Mouse (Mus musculus) hindbrain, embryonic 16.5 days (tissue): Measurements from ENCODE around the gene Lhx1. TPM values are rescaled to one million over a fixed set of nuclear protein-coding genes. Genes with fewer than 3 reads are reported as not detected.

Experiments
- ATAC-seq: fragments of 200-750 bp; cut with Nextera tagmentation; 2 replicates; pipeline ENCODE4 v1.8.0; 2017; ENCODE audit warnings: moderate TSS enrichment, moderate library complexity
- H3K27ac ChIP-seq: fragments of 300-500 bp; sonication (generic); 2 replicates; pipeline ENCODE4 v1.5.1; 2014; ENCODE audit warnings: low read depth, mild to moderate bottlenecking, control low read depth, low read length, moderate library complexity
- H3K27me3 ChIP-seq: fragments of 300-500 bp; sonication (generic); replicated peaks from 2 replicates; pipeline ENCODE4 v1.6.1; 2014; ENCODE audit warnings: low read length; ENCODE audit not compliant: control insufficient read depth, insufficient read depth
- H3K36me3 ChIP-seq: fragments of 300-500 bp; sonication (generic); 2 replicates; pipeline ENCODE4 v1.6.1; 2014; ENCODE audit warnings: mild to moderate bottlenecking, low read length, moderate library complexity, mixed read lengths; ENCODE audit not compliant: control insufficient read depth, insufficient read depth
- H3K4me1 ChIP-seq: fragments of 300-500 bp; sonication (generic); 2 replicates; pipeline ENCODE4 v1.6.1; 2014; ENCODE audit warnings: low read depth, low read length; ENCODE audit not compliant: control insufficient read depth, insufficient read depth
- H3K4me2 ChIP-seq: fragments of 300-500 bp; sonication (generic); 2 replicates; pipeline ENCODE4 v1.6.1; 2014; ENCODE audit warnings: mild to moderate bottlenecking, low read length, control low read depth, moderate library complexity
- H3K4me3 ChIP-seq: fragments of 300-500 bp; sonication (generic); 2 replicates; pipeline ENCODE4 v1.5.1; 2014; ENCODE audit warnings: mild to moderate bottlenecking, low read length, control low read depth, moderate library complexity
- H3K9ac ChIP-seq: fragments of 300-500 bp; sonication (generic); 2 replicates; pipeline ENCODE4 v1.6.1; 2014; ENCODE audit warnings: low read depth, mild to moderate bottlenecking, control low read depth, low read length, moderate library complexity
- H3K9me3 ChIP-seq: fragments of 300-500 bp; sonication (generic); 2 replicates; pipeline ENCODE4 v1.6.1; 2014; ENCODE audit warnings: mild to moderate bottlenecking, low read length, moderate library complexity; ENCODE audit not compliant: control insufficient read depth
- WGBS: fragments of 180-500 bp; shearing (Covaris S2); extraction: QIAGEN DNeasy Blood & Tissue Kit; methylation state at CpG from one replicate; pipeline ENCODE4 v1.1.7; 2014; 5-methylcytosine and 5-hydroxymethylcytosine counted together
- polyA plus RNA-seq: library from polyadenylated mRNA; unstranded; fragments of >200 nt; fragmentation: Nextera tagmentation; extraction: Ambion mirVana; gene quantifications from 2 replicates; pipeline ENCODE4 v1.2.1, GENCODE M21; 2015

The Lhx1 gene
- polyA plus RNA-seq, 1 experiment from 2014 or later = 35.9 TPM

GRCm38 (mm10) chr11:84476641-84477040 is 48.7 kb downstream of the Lhx1 start:
- H3K4me3 ChIP-seq = no peak overlapping the region
- H3K9me3 ChIP-seq = no peaks in the 10 kb centered on the region
- H3K9ac ChIP-seq = no peak overlapping the region
- no peaks in the 10 kb centered on the region for H3K27me3 ChIP-seq
- peaks cover 2% of the 10 kb centered on the region for H3K4me1 ChIP-seq
- no peak for ATAC-seq
- no peak overlapping the region for H3K4me2 ChIP-seq
- 95% methylated on average over 2 of the region's 2 CpGs for WGBS
- peaks cover 2% of the 10 kb centered on the region; the same call in 1 of the 2 replicates for H3K36me3 ChIP-seq
- H3K27ac ChIP-seq = no peak overlapping the region

- H3K4me1 ChIP-seq = no peaks in the 10 kb centered on the region
- H3K27ac ChIP-seq = no peak overlapping the region
- WGBS = 95% methylated on average over 4 of the region's 4 CpGs
- H3K27me3 ChIP-seq = no peaks in the 10 kb centered on the region
- no peak overlapping the region for H3K4me3 ChIP-seq
- H3K36me3 ChIP-seq = peaks cover 2% of the 10 kb centered on the region; the same call in 1 of the 2 replicates
- H3K4me2 ChIP-seq = no peak overlapping the region
- H3K9me3 ChIP-seq = no peaks in the 10 kb centered on the region
- ATAC-seq = no peak
- H3K9ac ChIP-seq = no peak overlapping the region
Measured at GRCm38 (mm10) chr11:84475991-84476390, 49.3 kb downstream of the Lhx1 start.

GRCm38 (mm10) chr11:84473093-84473667 is 52.2 kb downstream of the Lhx1 start:
- ATAC-seq = no peak
- H3K27me3 ChIP-seq = no peaks in the 10 kb centered on the region
- no peaks in the 10 kb centered on the region for H3K4me1 ChIP-seq
- no peak overlapping the region for H3K27ac ChIP-seq
- no peak overlapping the region for H3K4me2 ChIP-seq
- H3K4me3 ChIP-seq = no peak overlapping the region
- peaks cover 7% of the 10 kb centered on the region; the same call in 1 of the 2 replicates for H3K36me3 ChIP-seq
- WGBS = 85% methylated on average over 4 of the region's 4 CpGs
- H3K9ac ChIP-seq = no peak overlapping the region
- H3K9me3 ChIP-seq = no peaks in the 10 kb centered on the region

Other genes with a start within 250 kb of the Lhx1 start
- gene Aatf, start 12.0 kb downstream of the Lhx1 start, polyA plus RNA-seq = 51.0 and 52.1 TPM in 2 replicates